Mouse (Mus musculus) erythroblast, adult 5-6 weeks (primary cell): ENCODE measurements at regions not wholly inside any gene's neighbourhood (a gene's known extent, or its start where the extent isn't known, plus 50 kb on each side); places are given as distances from the start of the nearest gene placed in this dataset.
A peak's percentile ranks its signal among the peaks of the same experiment; 100 is the strongest.
"Not testable (repeated sequence)": the region's sequence is repeated elsewhere in the genome, so short reads cannot be mapped to it uniquely, and the experiment has no call there.

ENCODE experiments used
- ATAC-seq: replicated peaks from 2 replicates; pipeline ENCODE4 v1.8.0; 2016; ENCODE audit warnings: moderate number of reproducible peaks, mild to moderate bottlenecking, moderate TSS enrichment, inconsistent platforms; ENCODE audit not compliant: poor library complexity, low FRiP score, severe bottlenecking

DNA sequence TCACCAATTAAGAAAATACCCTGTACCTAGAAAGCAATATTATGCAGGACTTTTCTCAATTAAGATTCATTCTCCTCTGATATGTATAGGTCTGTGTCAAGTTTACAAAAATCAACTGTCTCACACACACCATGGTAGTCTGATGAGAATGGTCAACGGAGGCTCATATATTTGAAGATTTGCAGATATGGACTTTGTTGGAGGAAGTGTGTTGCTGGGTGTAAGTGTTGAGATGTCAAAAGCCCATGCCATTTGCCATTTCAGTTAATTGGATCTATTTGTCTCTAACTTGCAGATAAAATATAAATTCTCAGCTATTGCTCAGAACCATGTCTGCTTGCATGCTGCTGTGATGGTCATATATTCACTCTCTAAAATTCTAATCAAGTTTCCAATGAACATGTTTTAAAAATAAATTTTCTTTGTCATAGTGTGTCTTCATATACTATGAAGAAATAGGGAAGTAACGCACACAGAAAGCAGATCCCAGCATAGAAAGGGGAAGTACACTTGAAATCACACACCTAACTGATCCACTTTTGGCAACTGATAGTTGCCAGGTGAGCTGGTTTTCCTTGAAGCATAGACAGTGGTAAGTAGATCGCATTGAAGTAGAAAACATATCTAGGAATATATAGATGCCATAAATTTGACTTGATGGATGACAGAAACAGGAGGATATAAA, 326.4 kb downstream of the Gm11232 start:
- no peak for ATAC-seq

DNA sequence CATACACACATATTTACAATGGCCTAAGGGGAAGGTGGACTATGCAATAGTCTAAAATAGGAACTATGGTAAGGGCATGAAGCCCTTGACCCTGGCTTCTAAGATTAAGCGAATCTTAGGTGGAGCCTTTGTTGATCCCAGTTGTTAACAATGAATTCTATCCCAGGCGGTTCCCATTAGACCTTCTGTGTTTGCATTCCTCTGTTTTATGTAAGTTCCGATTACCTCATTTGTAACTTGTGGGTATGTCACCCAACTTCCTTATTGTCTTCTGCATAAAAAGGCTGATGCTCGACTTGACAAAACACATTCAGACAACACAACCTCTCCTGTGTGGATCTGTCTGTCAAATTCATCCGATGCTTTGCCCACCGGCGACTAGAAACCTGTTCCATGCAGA, 335.6 kb downstream of the Gm11232 start:
- not testable (repeated sequence) for ATAC-seq

- no peak for ATAC-seq
Observed at GRCm38 (mm10) chr4:71409867-71410266, 347.9 kb downstream of the Gm11232 start.

DNA sequence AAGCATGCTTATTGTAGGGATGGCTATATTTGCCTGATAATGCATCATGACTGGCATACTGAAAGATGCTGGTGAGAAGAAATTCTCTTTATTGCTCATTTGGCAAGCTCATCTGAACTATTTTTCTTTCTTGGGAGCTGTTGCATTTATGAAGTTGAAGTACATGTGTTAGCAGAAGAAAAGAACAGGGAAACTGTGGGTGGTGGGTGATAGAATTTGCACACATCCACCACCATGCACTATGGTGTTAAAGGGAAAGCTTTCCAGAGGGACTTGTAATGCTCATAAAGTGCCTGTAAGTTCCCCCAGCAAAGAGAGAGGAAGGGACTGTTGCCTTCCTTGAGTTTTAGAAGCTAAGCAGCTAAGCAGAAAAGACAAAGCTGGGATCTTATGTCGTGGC, 367.3 kb downstream of the Gm11232 start:
- no peak for ATAC-seq

- ATAC-seq = no peak
Observed at GRCm38 (mm10) chr4:71369276-71369675, 388.5 kb downstream of the Gm11232 start.

GRCm38 (mm10) chr4:71363761-71364160, 394.0 kb downstream of the Gm11232 start:
- no peak for ATAC-seq

GRCm38 (mm10) chr4:71357626-71358025, 400.1 kb downstream of the Gm11232 start:
- no peak for ATAC-seq

DNA sequence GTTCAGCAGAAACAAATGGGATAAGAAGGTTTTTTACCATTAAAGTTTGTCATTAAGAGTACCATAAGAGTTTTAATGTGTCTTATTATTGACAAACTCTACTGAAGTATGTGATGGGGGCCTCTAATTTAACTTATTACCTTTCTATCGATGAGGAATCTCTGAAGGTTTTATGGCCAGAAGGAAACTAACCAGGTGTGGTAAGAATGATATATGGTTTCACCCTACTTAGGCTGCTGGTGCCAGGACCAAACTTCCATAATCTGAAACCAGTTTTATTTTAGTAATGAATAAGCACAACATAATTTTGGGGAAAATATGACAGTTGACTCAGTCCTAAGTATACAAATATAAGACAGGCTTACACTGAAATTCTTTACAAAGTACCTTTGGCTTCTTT, 401.1 kb downstream of the Gm11232 start:
- no peak for ATAC-seq

GRCm38 (mm10) chr4:71356310-71356709, 401.5 kb downstream of the Gm11232 start:
- no peak for ATAC-seq

DNA sequence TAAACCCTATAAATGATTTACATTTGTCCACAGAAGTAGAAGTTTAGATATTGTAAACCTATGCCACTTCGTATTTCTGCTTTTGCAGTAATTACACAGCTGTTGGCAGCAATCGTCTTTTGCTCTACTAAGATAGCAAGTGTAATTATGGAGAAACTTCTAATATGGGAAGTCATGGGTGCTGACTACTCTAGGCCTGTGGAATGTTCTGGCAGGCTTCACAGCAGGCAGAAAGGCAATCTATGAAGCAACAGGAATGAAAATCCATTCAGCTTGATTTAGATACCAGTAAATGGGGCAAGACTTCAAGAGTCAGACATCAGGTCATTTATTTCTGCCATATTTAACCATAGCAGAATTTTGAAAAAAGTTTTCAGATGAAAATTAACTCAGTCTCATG, 405.9 kb downstream of the Gm11232 start:
- no peak for ATAC-seq

DNA sequence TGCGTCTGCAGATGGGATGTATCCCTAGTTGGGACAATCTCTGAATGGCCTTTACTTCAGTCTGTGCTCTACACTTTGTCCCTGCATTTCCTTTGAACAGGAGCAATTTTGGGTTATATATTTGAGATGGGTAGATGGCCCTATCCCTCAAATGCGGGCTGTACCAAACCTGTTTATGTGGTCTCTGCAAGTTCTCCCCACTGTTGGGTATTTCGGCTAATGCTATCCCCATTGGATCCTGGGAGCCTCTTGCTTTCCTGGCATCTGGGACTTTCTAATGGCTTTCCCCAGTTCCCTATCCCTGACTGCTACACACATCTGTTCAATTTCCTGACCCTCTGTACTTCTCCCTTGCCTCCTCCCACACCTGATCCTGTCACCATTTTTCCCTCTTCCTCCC, 414.7 kb downstream of the Gm11232 start:
- ATAC-seq = no peak

- ATAC-seq = no peak
Observed at GRCm38 (mm10) chr4:71338582-71338981, 419.2 kb downstream of the Gm11232 start.

- no peak for ATAC-seq
Observed at GRCm38 (mm10) chr4:71332672-71333071, 425.1 kb downstream of the Gm11232 start.

DNA sequence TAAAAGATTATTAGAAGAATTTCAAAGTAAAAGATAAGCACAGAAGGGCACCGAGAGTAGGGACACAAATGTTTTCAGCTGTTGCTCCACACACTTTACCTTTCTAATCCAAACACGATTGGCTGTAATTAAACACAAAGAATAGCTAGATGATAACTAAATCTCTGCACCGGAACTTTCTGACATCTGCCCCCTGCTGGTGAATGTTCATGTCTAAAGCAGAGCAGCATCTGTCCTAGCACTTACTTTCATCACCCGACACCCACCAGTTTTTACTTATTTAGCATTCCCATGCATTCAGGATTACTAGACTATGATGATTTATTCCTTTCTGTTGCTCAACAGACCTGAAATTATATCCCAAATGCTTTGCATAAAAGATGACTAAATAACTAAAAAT, 425.7 kb downstream of the Gm11232 start:
- no peak for ATAC-seq

DNA sequence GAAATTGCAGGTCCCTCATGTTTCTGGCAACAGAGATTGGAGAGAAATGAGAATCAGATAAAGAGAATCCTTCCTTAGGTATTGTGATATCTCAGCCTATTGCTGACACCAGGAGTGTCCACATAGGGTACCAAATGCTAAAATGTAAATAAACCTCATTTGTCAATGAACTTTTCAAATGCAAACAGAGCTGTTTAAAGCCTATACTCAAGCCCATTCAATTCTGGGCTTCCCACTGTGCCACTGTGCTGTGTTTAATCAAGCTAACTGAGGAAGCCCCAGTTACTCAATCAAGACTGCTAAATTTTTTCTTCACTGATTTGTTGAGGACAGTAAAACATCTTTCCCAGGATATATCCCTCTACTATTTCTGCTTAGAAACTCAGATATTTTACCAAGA, 441.2 kb downstream of the Gm11232 start:
- no peak for ATAC-seq

GRCm38 (mm10) chr4:71307176-71307612, 450.6 kb downstream of the Gm11232 start:
- ATAC-seq = no peak

- ATAC-seq = no peak
Observed at GRCm38 (mm10) chr4:71306690-71307089, 451.1 kb downstream of the Gm11232 start.

- ATAC-seq = not testable (repeated sequence)
Observed at GRCm38 (mm10) chr4:71295716-71296115, 462.0 kb downstream of the Gm11232 start.

- peak; percentile 82; the same call in 1 of the 2 replicates for ATAC-seq
Observed at GRCm38 (mm10) chr4:71291741-71292149, 466.0 kb downstream of the Gm11232 start.

- peak; percentile 94 for ATAC-seq
Observed at GRCm38 (mm10) chr4:71291111-71291740, 466.5 kb downstream of the Gm11232 start.

GRCm38 (mm10) chr4:71283147-71283546, 474.6 kb downstream of the Gm11232 start:
- ATAC-seq = no peak

DNA sequence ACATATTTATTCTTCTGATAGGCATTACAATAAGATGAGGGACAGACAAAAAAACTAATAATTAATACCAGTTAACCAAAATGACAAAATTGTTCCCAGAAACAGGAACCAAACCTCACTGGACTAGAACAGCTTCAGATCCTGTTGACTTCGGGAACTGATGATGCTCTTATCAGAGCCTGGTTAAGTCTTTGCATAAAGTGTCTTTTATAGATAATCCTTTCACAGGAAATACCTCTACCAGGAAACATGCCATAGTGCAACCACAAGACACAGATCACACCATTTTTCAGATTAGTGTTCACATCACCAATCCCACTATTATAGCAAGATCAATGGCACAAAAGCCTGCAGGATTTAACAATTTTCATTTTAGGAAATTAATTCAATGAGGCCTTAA, 478.1 kb downstream of the Gm11232 start:
- no peak for ATAC-seq
